35 mouse cellular contexts compared by ENCODE assay signal in the genomic region with DNA sequence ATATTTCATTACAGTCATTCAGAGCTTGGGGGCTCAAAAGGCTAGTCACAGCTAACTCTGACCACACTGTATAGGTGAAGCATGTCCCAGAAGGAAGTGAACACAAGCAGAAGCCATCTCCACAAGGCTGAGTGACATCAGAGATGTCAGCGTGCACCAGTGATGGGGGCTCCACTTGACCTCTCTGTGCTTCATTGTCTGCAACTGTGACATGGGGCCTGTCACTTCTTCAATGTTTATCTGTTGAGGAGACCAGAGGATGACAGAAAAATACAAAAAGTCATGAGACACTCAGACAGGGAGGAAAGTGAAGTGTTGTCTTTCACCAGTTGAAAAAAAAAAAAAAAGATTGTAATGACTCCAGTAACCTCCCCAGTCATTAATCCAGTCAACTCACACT.
"Had no signal": no experiment of that assay in that cellular context is flagged by ENCODE, and none has a peak within 500 bp of the region (broad histone marks: within the 10 kb centered on the region; RNA-seq: fewer than 3 reads in every experiment).

No protein-coding gene starts in this region.

- H3K36me3 ChIP-seq: heart, embryonic 10.5 days; heart, embryonic 12.5 days; heart, embryonic 13.5 days; heart, embryonic 15.5 days; hindbrain, embryonic 10.5 days; hindbrain, embryonic 12.5 days; hindbrain, embryonic 13.5 days; hindbrain, embryonic 15.5 days; intestine, embryonic 15.5 days; kidney, embryonic 15.5 days had no signal

- H3K27ac ChIP-seq: heart, embryonic 10.5 days; heart, embryonic 13.5 days; heart, embryonic 15.5 days; hindbrain, embryonic 10.5 days; hindbrain, embryonic 12.5 days; hindbrain, embryonic 13.5 days; hindbrain, embryonic 14.5 days; hindbrain, embryonic 15.5 days; hindbrain, postnatal 0 days; intestine, embryonic 15.5 days; kidney, embryonic 15.5 days; kidney, postnatal 0 days; layer of hippocampus, adult 2 months; left cerebral cortex, adult 2 months had no signal

- H3K9ac ChIP-seq: heart, embryonic 12.5 days; heart, embryonic 13.5 days; heart, embryonic 15.5 days; hindbrain, embryonic 12.5 days; hindbrain, embryonic 13.5 days; hindbrain, embryonic 14.5 days; hindbrain, embryonic 15.5 days; intestine, embryonic 15.5 days; kidney, embryonic 15.5 days had no signal

- H3K4me2 ChIP-seq: heart, embryonic 11.5 days; heart, embryonic 12.5 days; heart, embryonic 13.5 days; heart, embryonic 15.5 days; hindbrain, embryonic 12.5 days; hindbrain, embryonic 13.5 days; hindbrain, embryonic 14.5 days; hindbrain, embryonic 15.5 days; intestine, embryonic 15.5 days; kidney, embryonic 15.5 days had no signal

- H3K4me1 ChIP-seq: heart, embryonic 12.5 days; heart, embryonic 15.5 days; intestine, embryonic 15.5 days had no signal

- H3K9me3 ChIP-seq: heart, embryonic 10.5 days; heart, embryonic 12.5 days; heart, embryonic 13.5 days; heart, embryonic 15.5 days; hindbrain, embryonic 10.5 days; hindbrain, embryonic 12.5 days; hindbrain, embryonic 13.5 days; hindbrain, embryonic 15.5 days; intestine, embryonic 15.5 days; kidney, embryonic 15.5 days had no signal

- ATAC-seq: hindbrain, embryonic 16.5 days; hindbrain, postnatal 0 days; inflammation-experienced regulatory T-cells, adult 6 months; intestine, embryonic 15.5 days; intestine, embryonic 16.5 days; intestine, postnatal 0 days had no signal

- H3K27me3 ChIP-seq: heart, embryonic 12.5 days; heart, embryonic 13.5 days; heart, embryonic 15.5 days; hindbrain, embryonic 12.5 days; hindbrain, embryonic 13.5 days; hindbrain, embryonic 15.5 days; intestine, embryonic 15.5 days; kidney, embryonic 15.5 days had no signal

- DNase-seq: heart, postnatal 10 days; heart, postnatal 14 days; heart, postnatal 36 days; heart, postnatal 4 days; kidney, adult 11 months; kidney, adult 18-20 months; kidney, adult 2 months; kidney, adult 8-10 months; kidney, adult 9 months; kidney, postnatal 10 days; kidney, postnatal 14 days; kidney, postnatal 25 days; kidney, postnatal 4 days; layer of hippocampus, adult 9-11 months; layer of hippocampus, postnatal 36 days had no signal

- H3K4me3 ChIP-seq: heart, embryonic 10.5 days; heart, embryonic 12.5 days; heart, embryonic 13.5 days; heart, embryonic 15.5 days; hindbrain, embryonic 10.5 days; hindbrain, embryonic 12.5 days; hindbrain, embryonic 13.5 days; hindbrain, embryonic 15.5 days; intestine, embryonic 15.5 days; kidney, embryonic 15.5 days; layer of hippocampus, adult 2 months; left cerebral cortex, adult 2 months had no signal
